Mouse (Mus musculus): ENCODE measurements around the gene Naa35.

The Naa35 gene

GRCm38 (mm10) chr13:59669946-59670345 lies 84.9 kb downstream of the Naa35 start:
- DNase-seq (ENCODE audit: low spot score in 2 of 2), result no peak

- DNase-seq (ENCODE audit: low spot score in 2 of 2), result no peak
Measured at GRCm38 (mm10) chr13:59671521-59671920, 86.5 kb downstream of the Naa35 start.

GRCm38 (mm10) chr13:59672248-59672647 lies 87.2 kb downstream of the Naa35 start:
- DNase-seq (ENCODE audit: low spot score in 2 of 2), result no peak

- no peak for DNase-seq (ENCODE audit: low spot score in 2 of 2)
Measured at GRCm38 (mm10) chr13:59673597-59673996, 88.5 kb downstream of the Naa35 start.

GRCm38 (mm10) chr13:59674215-59674614 lies 89.2 kb downstream of the Naa35 start:
- no peak for DNase-seq (ENCODE audit: low spot score in 2 of 2)

GRCm38 (mm10) chr13:59674761-59675150 lies 89.7 kb downstream of the Naa35 start:
- peak in 1 of 2 experiments; percentile 25 for DNase-seq (ENCODE audit: low spot score in 2 of 2)

- DNase-seq (ENCODE audit: low spot score in 2 of 2), result peak; percentile 25 to 56
Measured at GRCm38 (mm10) chr13:59675151-59676011, 90.3 kb downstream of the Naa35 start, which contains the start of gene Golm1. TSS of gene Golm1 (minus strand) at chr13:59675811.

- DNase-seq (ENCODE audit: low spot score in 2 of 2), result no peak
Measured at GRCm38 (mm10) chr13:59676316-59677229, 91.5 kb downstream of the Naa35 start.

- DNase-seq (ENCODE audit: low spot score in 2 of 2), result no peak
Measured at GRCm38 (mm10) chr13:59679306-59679705, 94.2 kb downstream of the Naa35 start.

- no peak for DNase-seq (ENCODE audit: low spot score in 2 of 2)
Measured at GRCm38 (mm10) chr13:59679908-59680307, 94.8 kb downstream of the Naa35 start.

GRCm38 (mm10) chr13:59682629-59683028 lies 97.6 kb downstream of the Naa35 start:
- no peak for DNase-seq (ENCODE audit: low spot score in 2 of 2)

- DNase-seq (ENCODE audit: low spot score in 2 of 2), result no peak
Measured at GRCm38 (mm10) chr13:59685236-59685635, 100.2 kb downstream of the Naa35 start.

Data from urinary bladder, adult 18-20 months (tissue).